In genomic region chr5:101082611-101083010, GRCm38 (mm10) we compare ENCODE assay signal across 21 mouse cellular contexts.
DNase-seq lines count a peak whose midpoint lies in the region; ATAC-seq and TF ChIP-seq lines count a peak whose summit lies in the region.
"Had no signal": no experiment of that assay in that cellular context is flagged by ENCODE, and none has a peak within 500 bp of the region (broad histone marks: within the 10 kb centered on the region; RNA-seq: fewer than 3 reads in every experiment).

No protein-coding gene starts in this region.

- no peaks in the 10 kb centered on the region for H3K36me3 ChIP-seq in forebrain, embryonic 13.5 days (ENCODE audit: poor library complexity, severe bottlenecking)
- no peaks in the 10 kb centered on the region for H3K36me3 ChIP-seq in forebrain, embryonic 10.5 days (replicated peaks)
- H3K36me3 ChIP-seq in midbrain, embryonic 16.5 days (ENCODE audit: control insufficient read depth, insufficient read depth, low read length), result no peaks in the 10 kb centered on the region
- no peaks in the 10 kb centered on the region for H3K36me3 ChIP-seq in limb, embryonic 10.5 days
- H3K36me3 ChIP-seq: liver, embryonic 12.5 days; neural tube, embryonic 12.5 days had no signal

- no peak for TF ChIP-seq CTCF in layer of hippocampus, adult 2 months (conservative IDR thresholded peaks at IDR 0.05)
- no peak for TF ChIP-seq CTCF in brain, embryonic 14.5 days (IDR thresholded peaks at IDR 0.05; ENCODE audit: borderline replicate concordance, extremely low read depth, insufficient read depth, insufficient read length)

- ATAC-seq in forebrain, embryonic 13.5 days, result peak; percentile 72
- ATAC-seq in midbrain, embryonic 16.5 days, result peak; percentile 32; the same call in 1 of the 2 replicates
- ATAC-seq: liver, embryonic 12.5 days had no signal

- TF ChIP-seq POLR2A in brain, embryonic 14.5 days (IDR thresholded peaks at IDR 0.05; ENCODE audit: borderline replicate concordance, extremely low read depth, insufficient read depth, insufficient read length, poor library complexity, severe bottlenecking), result no peak

- peak overlapping the region; percentile 45 for H3K4me2 ChIP-seq in forebrain, embryonic 13.5 days
- H3K4me2 ChIP-seq in midbrain, embryonic 16.5 days (ENCODE audit: low read length), result peak overlapping the region; percentile 19; the same call in 1 of the 2 replicates
- H3K4me2 ChIP-seq: liver, embryonic 12.5 days; lung, embryonic 14.5 days; neural tube, embryonic 12.5 days had no signal

- no peaks in the 10 kb centered on the region for H3K9me3 ChIP-seq in forebrain, embryonic 13.5 days (replicated peaks)
- no peaks in the 10 kb centered on the region for H3K9me3 ChIP-seq in forebrain, embryonic 10.5 days
- H3K9me3 ChIP-seq in midbrain, embryonic 16.5 days (replicated peaks; ENCODE audit: control insufficient read depth, low read length, poor library complexity, severe bottlenecking), result no peaks in the 10 kb centered on the region
- no peaks in the 10 kb centered on the region for H3K9me3 ChIP-seq in limb, embryonic 10.5 days (replicated peaks)
- H3K9me3 ChIP-seq: liver, embryonic 12.5 days; neural tube, embryonic 12.5 days had no signal

- 52% methylated on average over 20 of the region's 20 CpGs for WGBS in forebrain, embryonic 13.5 days
- 84% methylated on average over 20 of the region's 20 CpGs for WGBS in forebrain, embryonic 10.5 days
- WGBS in midbrain, embryonic 16.5 days, result 61% methylated on average over 20 of the region's 20 CpGs
- WGBS in limb, embryonic 10.5 days, result 87% methylated on average over 20 of the region's 20 CpGs

- H3K27me3 ChIP-seq in forebrain, embryonic 13.5 days, result no peaks in the 10 kb centered on the region
- H3K27me3 ChIP-seq in forebrain, embryonic 10.5 days (ENCODE audit: poor library complexity, severe bottlenecking), result no peaks in the 10 kb centered on the region
- H3K27me3 ChIP-seq in midbrain, embryonic 16.5 days (ENCODE audit: control insufficient read depth, insufficient read depth, low read depth, low read length), result no peaks in the 10 kb centered on the region
- H3K27me3 ChIP-seq in limb, embryonic 10.5 days (ENCODE audit: low read depth, poor library complexity, severe bottlenecking), result no peaks in the 10 kb centered on the region
- H3K27me3 ChIP-seq: CH12.LX; liver, embryonic 12.5 days; neural tube, embryonic 12.5 days had no signal

- no peak overlapping the region for H3K27ac ChIP-seq in forebrain, embryonic 13.5 days
- H3K27ac ChIP-seq in forebrain, embryonic 10.5 days, result no peak overlapping the region
- H3K27ac ChIP-seq in layer of hippocampus, adult 2 months, result no peak overlapping the region
- no peak overlapping the region for H3K27ac ChIP-seq in midbrain, embryonic 16.5 days (ENCODE audit: low read length)
- H3K27ac ChIP-seq in limb, embryonic 10.5 days, result no peak overlapping the region
- H3K27ac ChIP-seq: liver, embryonic 12.5 days; macrophage; neural tube, embryonic 12.5 days had no signal

- no peak for DNase-seq in forebrain, embryonic 10.5 days (ENCODE audit: extremely low spot score, low spot score)
- no peak for DNase-seq in layer of hippocampus, adult 2 months (ENCODE audit: low spot score in 2 of 2)
- no peak for DNase-seq in layer of hippocampus, adult 18-20 months (ENCODE audit: low spot score in 2 of 2)
- peak; percentile 76 for DNase-seq in brain, embryonic 14.5 days (ENCODE audit: low read depth)
- no peak for DNase-seq in limb, embryonic 10.5 days (ENCODE audit: low spot score)
- DNase-seq in urinary bladder, postnatal 36 days (ENCODE audit: low spot score in 2 of 2), result no peak
- DNase-seq: adrenal gland, postnatal 25 days; cerebellum, adult 8-10 months; kidney, adult 18-20 months; kidney, postnatal 25 days; left cerebral cortex, postnatal 4 days; lung, embryonic 14.5 days; right cerebral cortex, postnatal 4 days; thymus, postnatal 36 days had no signal

- no peak overlapping the region for H3K9ac ChIP-seq in forebrain, embryonic 13.5 days
- H3K9ac ChIP-seq in midbrain, embryonic 16.5 days (ENCODE audit: low read depth, low read length), result no peak overlapping the region
- H3K9ac ChIP-seq: liver, embryonic 12.5 days; lung, embryonic 14.5 days; neural tube, embryonic 12.5 days had no signal

- no peak overlapping the region for H3K4me3 ChIP-seq in forebrain, embryonic 13.5 days
- no peak overlapping the region for H3K4me3 ChIP-seq in forebrain, embryonic 10.5 days
- peak overlapping the region; percentile 30; the same call in 1 of the 2 replicates for H3K4me3 ChIP-seq in layer of hippocampus, adult 2 months
- H3K4me3 ChIP-seq in midbrain, embryonic 16.5 days (ENCODE audit: low read depth, low read length), result no peak overlapping the region
- H3K4me3 ChIP-seq in limb, embryonic 10.5 days, result no peak overlapping the region
- H3K4me3 ChIP-seq: erythroblast, embryonic 14.5 days; liver, embryonic 12.5 days; neural tube, embryonic 12.5 days had no signal

- H3K4me1 ChIP-seq in forebrain, embryonic 13.5 days, result peaks cover 11% of the 10 kb centered on the region; the same call in 1 of the 2 replicates
- no peaks in the 10 kb centered on the region for H3K4me1 ChIP-seq in forebrain, embryonic 10.5 days
- no peaks in the 10 kb centered on the region for H3K4me1 ChIP-seq in midbrain, embryonic 16.5 days (ENCODE audit: control insufficient read depth, insufficient read depth, low read length)
- H3K4me1 ChIP-seq in limb, embryonic 10.5 days, result no peaks in the 10 kb centered on the region
- H3K4me1 ChIP-seq: liver, embryonic 12.5 days; neural tube, embryonic 12.5 days had no signal
